ENCODE assay signal across 20 mouse cellular contexts in genomic region chr10:44864191-44864747, GRCm38 (mm10).
A peak's percentile ranks its signal among the peaks of the same experiment; 100 is the strongest.
DNase-seq lines count a peak whose midpoint lies in the region; ATAC-seq and TF ChIP-seq lines count a peak whose summit lies in the region.
"Had no signal": no experiment of that assay in that cellular context is flagged by ENCODE, and none has a peak within 500 bp of the region (broad histone marks: within the 10 kb centered on the region; RNA-seq: fewer than 3 reads in every experiment).

No protein-coding gene starts in this region.

- H3K27me3 ChIP-seq in kidney, embryonic 15.5 days: no peaks in the 10 kb centered on the region
- no peaks in the 10 kb centered on the region for H3K27me3 ChIP-seq in intestine, embryonic 14.5 days (replicated peaks; ENCODE audit: control insufficient read depth, insufficient read depth, low read length)
- H3K27me3 ChIP-seq in intestine, postnatal 0 days (replicated peaks; ENCODE audit: control insufficient read depth, insufficient read depth, low read length): no peaks in the 10 kb centered on the region
- H3K27me3 ChIP-seq in midbrain, postnatal 0 days (ENCODE audit: insufficient read depth, low read length): no peaks in the 10 kb centered on the region
- no peaks in the 10 kb centered on the region for H3K27me3 ChIP-seq in heart, adult 2 months (ENCODE audit: control insufficient read depth, insufficient read depth, low read length)
- H3K27me3 ChIP-seq: embryonic facial prominence, embryonic 12.5 days; heart, embryonic 13.5 days; hindbrain, embryonic 15.5 days had no signal

- 0 out of 2 replicates have a peak overlapping the region, but pooled peaks have one; percentile 56 for H3K27ac ChIP-seq in kidney, embryonic 15.5 days
- no peak overlapping the region for H3K27ac ChIP-seq in intestine, embryonic 14.5 days (ENCODE audit: low read depth)
- H3K27ac ChIP-seq in intestine, postnatal 0 days (ENCODE audit: low read depth, low read length): 0 out of 2 replicates have a peak overlapping the region, but pooled peaks have one; percentile 5
- no peak overlapping the region for H3K27ac ChIP-seq in midbrain, postnatal 0 days (ENCODE audit: low read depth, low read length)
- no peak overlapping the region for H3K27ac ChIP-seq in heart, adult 2 months
- H3K27ac ChIP-seq: embryonic facial prominence, embryonic 12.5 days; heart, embryonic 13.5 days; hindbrain, embryonic 15.5 days had no signal

- no peak for DNase-seq in kidney, postnatal 10 days
- peak; percentile 48 for DNase-seq in intestine, embryonic 14.5 days (ENCODE audit: low spot score)
- DNase-seq in yolk sac, embryonic 10.5 days (ENCODE audit: low spot score): peak; percentile 19
- DNase-seq in midbrain, postnatal 0 days (ENCODE audit: low spot score): no peak
- DNase-seq in heart, adult 2 months: no peak
- DNase-seq: adrenal gland, postnatal 14 days; cerebellum, adult 11-12 months; cerebellum, adult 9-10 months; cerebellum, postnatal 25 days; gastrocnemius, postnatal 14 days; heart, postnatal 36 days had no signal

- no peak for TF ChIP-seq POLR2A in heart, adult 2 months (IDR thresholded peaks at IDR 0.05; ENCODE audit: insufficient read depth, low read depth, low read length)

- no peak overlapping the region for H3K4me3 ChIP-seq in kidney, embryonic 15.5 days (replicated peaks)
- H3K4me3 ChIP-seq in intestine, embryonic 14.5 days (ENCODE audit: low read depth, low read length): no peak overlapping the region
- H3K4me3 ChIP-seq in intestine, postnatal 0 days (ENCODE audit: low read depth, low read length): no peak overlapping the region
- no peak overlapping the region for H3K4me3 ChIP-seq in midbrain, postnatal 0 days (ENCODE audit: low read depth, low read length)
- no peak overlapping the region for H3K4me3 ChIP-seq in heart, adult 2 months
- H3K4me3 ChIP-seq: embryonic facial prominence, embryonic 12.5 days; heart, embryonic 13.5 days; hindbrain, embryonic 15.5 days had no signal

- TF ChIP-seq CTCF in intestine, postnatal 0 days (IDR thresholded peaks at IDR 0.05; ENCODE audit: low read depth): no peak
- no peak for TF ChIP-seq CTCF in midbrain, postnatal 0 days (IDR thresholded peaks at IDR 0.05)
- no peak for TF ChIP-seq CTCF in heart, adult 2 months (IDR thresholded peaks at IDR 0.05)

- WGBS in kidney, embryonic 15.5 days: 54% methylated on average over 1 of the region's 1 CpGs
- 58% methylated on average over 1 of the region's 1 CpGs for WGBS in intestine, embryonic 14.5 days
- WGBS in intestine, postnatal 0 days: 22% methylated on average over 1 of the region's 1 CpGs
- 93% methylated on average over 1 of the region's 1 CpGs for WGBS in midbrain, postnatal 0 days
- 79% methylated on average over 1 of the region's 1 CpGs for WGBS in heart, adult 2 months

- no peaks in the 10 kb centered on the region for H3K79me2 ChIP-seq in heart, adult 2 months (replicated peaks; ENCODE audit: control insufficient read depth, insufficient read depth, low read length)

- no peak for TF ChIP-seq EP300 in heart, adult 2 months (IDR thresholded peaks at IDR 0.05; ENCODE audit: insufficient read depth, low read depth, low read length)

- peaks cover 18% of the 10 kb centered on the region; the same call in 1 of the 2 replicates for H3K4me1 ChIP-seq in kidney, embryonic 15.5 days
- H3K4me1 ChIP-seq in intestine, embryonic 14.5 days (replicated peaks; ENCODE audit: control insufficient read depth, insufficient read depth, low read length): peaks cover 6% of the 10 kb centered on the region; the same call in 1 of the 2 replicates
- peaks cover 19% of the 10 kb centered on the region for H3K4me1 ChIP-seq in intestine, postnatal 0 days (replicated peaks; ENCODE audit: control insufficient read depth, insufficient read depth, low read length)
- no peaks in the 10 kb centered on the region for H3K4me1 ChIP-seq in midbrain, postnatal 0 days (ENCODE audit: insufficient read depth, low read length)
- no peaks in the 10 kb centered on the region for H3K4me1 ChIP-seq in heart, adult 2 months (ENCODE audit: control insufficient read depth, insufficient read depth, low read length)
- H3K4me1 ChIP-seq: heart, embryonic 13.5 days; hindbrain, embryonic 15.5 days had no signal

- peak; percentile 66 for ATAC-seq in kidney, embryonic 15.5 days (replicated peaks; ENCODE audit: low FRiP score)
- ATAC-seq in intestine, embryonic 14.5 days (replicated peaks; ENCODE audit: low FRiP score, low TSS enrichment, low read depth): peak; percentile 71
- peak; percentile 64 for ATAC-seq in intestine, postnatal 0 days
- no peak for ATAC-seq in midbrain, postnatal 0 days (ENCODE audit: low FRiP score)
- ATAC-seq: activated CD4-positive, CD25-positive, alpha-beta regulatory T cell, adult 4 months; CD4-positive, CD25-positive, alpha-beta regulatory T cell, adult 4 months; forebrain, embryonic 16.5 days had no signal

- H3K9ac ChIP-seq in kidney, embryonic 15.5 days: no peak overlapping the region
- no peak overlapping the region for H3K9ac ChIP-seq in intestine, embryonic 14.5 days (ENCODE audit: low read length)
- no peak overlapping the region for H3K9ac ChIP-seq in intestine, postnatal 0 days (ENCODE audit: low read depth, low read length)
- H3K9ac ChIP-seq in midbrain, postnatal 0 days (replicated peaks; ENCODE audit: low read length, poor library complexity, severe bottlenecking): no peak overlapping the region
- H3K9ac ChIP-seq in heart, adult 2 months (ENCODE audit: low read depth, low read length): no peak overlapping the region
- H3K9ac ChIP-seq: embryonic facial prominence, embryonic 12.5 days; heart, embryonic 13.5 days; hindbrain, embryonic 15.5 days had no signal

- no peaks in the 10 kb centered on the region for H3K36me3 ChIP-seq in kidney, embryonic 15.5 days
- H3K36me3 ChIP-seq in intestine, embryonic 14.5 days (ENCODE audit: control insufficient read depth, insufficient read depth, low read length): no peaks in the 10 kb centered on the region
- no peaks in the 10 kb centered on the region for H3K36me3 ChIP-seq in intestine, postnatal 0 days (ENCODE audit: control insufficient read depth, insufficient read depth)
- no peaks in the 10 kb centered on the region for H3K36me3 ChIP-seq in midbrain, postnatal 0 days (ENCODE audit: insufficient read depth, low read length)
- H3K36me3 ChIP-seq in heart, adult 2 months (ENCODE audit: control insufficient read depth, insufficient read depth, low read length): no peaks in the 10 kb centered on the region
- H3K36me3 ChIP-seq: embryonic facial prominence, embryonic 12.5 days; G1E; heart, embryonic 13.5 days; hindbrain, embryonic 15.5 days had no signal

- intact Hi-C loops in heart, adult 2 months (cut with DNase I): no loop called here

- H3K9me3 ChIP-seq in kidney, embryonic 15.5 days (replicated peaks): no peaks in the 10 kb centered on the region
- no peaks in the 10 kb centered on the region for H3K9me3 ChIP-seq in intestine, embryonic 14.5 days (ENCODE audit: control insufficient read depth, low read length)
- peaks cover 6% of the 10 kb centered on the region for H3K9me3 ChIP-seq in intestine, postnatal 0 days (ENCODE audit: control insufficient read depth)
- no peaks in the 10 kb centered on the region for H3K9me3 ChIP-seq in midbrain, postnatal 0 days (ENCODE audit: low read length)
- H3K9me3 ChIP-seq: embryonic facial prominence, embryonic 12.5 days; G1E; heart, embryonic 13.5 days had no signal

- no peak overlapping the region for H3K4me2 ChIP-seq in kidney, embryonic 15.5 days
- no peak overlapping the region for H3K4me2 ChIP-seq in intestine, embryonic 14.5 days (ENCODE audit: low read length)
- no peak overlapping the region for H3K4me2 ChIP-seq in intestine, postnatal 0 days (replicated peaks; ENCODE audit: low read depth)
- no peak overlapping the region for H3K4me2 ChIP-seq in midbrain, postnatal 0 days (ENCODE audit: low read depth, low read length, poor library complexity, severe bottlenecking)
- H3K4me2 ChIP-seq: embryonic facial prominence, embryonic 12.5 days; heart, embryonic 13.5 days; hindbrain, embryonic 15.5 days had no signal

Comparison
In these comparisons a context has a peak if more than half of its experiments do, and no peak if none do; other contexts are left out.
1. H3K27ac ChIP-seq: peak in kidney, embryonic 15.5 days (single experiment) and intestine, postnatal 0 days (single experiment); none in intestine, embryonic 14.5 days (single experiment), midbrain, postnatal 0 days (single experiment) and heart, adult 2 months (single experiment).
2. DNase-seq: peak in intestine, embryonic 14.5 days (single experiment) and yolk sac, embryonic 10.5 days (single experiment); none in kidney, postnatal 10 days (single experiment), midbrain, postnatal 0 days (single experiment) and heart, adult 2 months (0 of 2).